Mouse (Mus musculus): Measurements from ENCODE around the gene Plekhg3.

- no peak for TF ChIP-seq CTCF (IDR thresholded peaks at IDR 0.05; ENCODE audit: borderline replicate concordance, insufficient read depth, low read length)
- no peak for TF ChIP-seq POLR2A (IDR thresholded peaks at IDR 0.05; ENCODE audit: low read depth, low read length)
Measured at GRCm38 (mm10) chr12:76615580-76615937, 84.9 kb downstream of the Plekhg3 start.
